Mouse (Mus musculus): ENCODE results near the gene Nol11. TPM values are rescaled to one million over a fixed set of nuclear protein-coding genes. Genes with fewer than 3 reads are reported as not detected.
"Not testable (repeated sequence)": the region's sequence is repeated elsewhere in the genome, so short reads cannot be mapped to it uniquely, and the experiment has no call there.

The Nol11 gene
- total and polyA plus RNA-seq, 3 experiments, result 62.1 to 172 (median 109) TPM

DNA sequence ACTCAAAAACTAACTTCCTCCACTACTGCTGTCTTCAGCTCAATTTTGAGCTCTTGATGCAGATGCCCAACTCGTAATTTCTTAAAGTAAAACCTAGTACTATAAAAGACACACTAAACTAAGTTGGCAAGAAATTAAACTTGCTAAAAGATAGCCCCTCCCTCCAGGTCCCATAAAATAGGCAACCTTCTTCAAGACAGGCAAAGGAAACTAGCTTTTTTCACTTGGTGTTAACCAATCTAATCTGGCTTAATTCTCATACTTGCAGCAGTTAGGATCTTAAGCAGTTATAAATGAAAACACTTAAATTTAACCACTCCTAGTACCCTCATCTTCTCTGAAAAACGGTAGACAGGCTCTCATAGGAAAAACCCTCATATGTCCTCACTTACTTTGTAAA is 59.5 kb downstream of the Nol11 start:
- H3K4me3 ChIP-seq (replicated peaks in 1 of 3; ENCODE audit: low read depth in 2 of 3, low read length in 2 of 3, poor library complexity in 1 of 3), result peak overlapping the region in 2 of 3 experiments; percentile 77 to 92
- TF ChIP-seq SMC3 (IDR thresholded peaks at IDR 0.05; ENCODE audit: low read depth, low read length) (no peak), CHD1 (IDR thresholded peaks at IDR 0.05; ENCODE audit: low read depth, low read length) (peak; percentile 51; the same call in 1 of the 2 replicates), MYC (IDR thresholded peaks at IDR 0.05; ENCODE audit: low read depth, low read length) (no peak), GABPA (IDR thresholded peaks at IDR 0.05; ENCODE audit: insufficient replicate concordance, low read depth, low read length) (no peak), JUND (conservative IDR thresholded peaks at IDR 0.05; ENCODE audit: low read depth, low read length) (no peak), SIN3A (IDR thresholded peaks at IDR 0.05; ENCODE audit: low read length) (0 out of 2 replicates have a peak, but pooled peaks have one; percentile 36)
- peaks cover 52% of the 10 kb centered on the region for H3K79me2 ChIP-seq (replicated peaks; ENCODE audit: control insufficient read depth, extremely low read depth, insufficient read depth, poor library complexity, severe bottlenecking)
- peaks cover 0 to 16% of the 10 kb centered on the region in 2 experiments for H3K36me3 ChIP-seq (replicated peaks in 1 of 2; ENCODE audit: control insufficient read depth in 1 of 2, insufficient read depth in 1 of 2, low read length in 1 of 2)
- in situ Hi-C loops (cut with MboI; ENCODE audit: low pct_ligation_motif_present, low pct_unique_long_range_greater_than_20kb, low sequenced_read_pairs), result no loop called here
- peaks cover 3 to 49% of the 10 kb centered on the region in 2 experiments for H3K4me1 ChIP-seq (ENCODE audit: control insufficient read depth in 1 of 2, insufficient read depth in 2 of 2)
- H3K9me3 ChIP-seq (replicated peaks; ENCODE audit: low read length), result no peaks in the 10 kb centered on the region
- DNase-seq (ENCODE audit: extremely low read depth), result no peak
- H3K9ac ChIP-seq (ENCODE audit: insufficient read depth, low read depth), result peak overlapping the region; percentile 98; the same call in 1 of the 2 replicates
- no peak overlapping the region for H3K27ac ChIP-seq (ENCODE audit: insufficient read depth, low read depth)
- dilution Hi-C loops (cut with MboI; ENCODE audit: extremely low pct_ligation_motif_present, extremely low pct_unique_long_range_greater_than_20kb, low sequenced_read_pairs), result no loop called here
- H3K27me3 ChIP-seq (replicated peaks), result no peaks in the 10 kb centered on the region
- peak overlapping the region; percentile 87; the same call in 1 of the 2 replicates for H3K4me2 ChIP-seq (ENCODE audit: insufficient read depth, low read depth, poor library complexity, severe bottlenecking)

DNA sequence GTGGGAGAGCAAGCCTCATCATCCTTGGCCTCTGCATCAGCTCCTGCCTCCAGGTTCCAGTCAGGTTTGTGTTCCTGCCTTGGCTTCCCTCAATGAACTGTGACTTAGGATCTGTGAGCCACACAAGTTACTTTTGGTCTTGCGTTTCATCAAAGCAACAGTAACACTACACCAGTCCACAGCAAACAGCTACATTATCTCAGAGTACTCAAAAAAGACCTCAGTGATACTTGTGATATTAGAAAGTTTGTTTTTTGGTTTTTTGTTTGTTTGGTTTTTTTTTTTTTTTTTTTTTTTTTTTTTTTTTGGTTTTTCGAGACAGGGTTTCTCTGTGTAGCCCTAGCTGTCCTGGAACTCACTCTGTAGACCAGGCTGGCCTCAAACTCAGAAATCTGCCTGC is 62.5 kb downstream of the Nol11 start:
- dilution Hi-C loops (cut with MboI; ENCODE audit: extremely low pct_ligation_motif_present, extremely low pct_unique_long_range_greater_than_20kb, low sequenced_read_pairs); H3K9ac ChIP-seq (ENCODE audit: insufficient read depth, low read depth); DNase-seq (ENCODE audit: extremely low read depth); H3K4me3 ChIP-seq (replicated peaks in 1 of 3; ENCODE audit: low read depth in 2 of 3, low read length in 2 of 3, poor library complexity in 1 of 3); H3K27ac ChIP-seq (ENCODE audit: insufficient read depth, low read depth); in situ Hi-C loops (cut with MboI; ENCODE audit: low pct_ligation_motif_present, low pct_unique_long_range_greater_than_20kb, low sequenced_read_pairs); H3K4me2 ChIP-seq (ENCODE audit: insufficient read depth, low read depth, poor library complexity, severe bottlenecking); H3K9me3 ChIP-seq (replicated peaks; ENCODE audit: low read length); H3K27me3 ChIP-seq (replicated peaks): not testable (repeated sequence)
- Histone ChIP-seq H3K4me1 (ENCODE audit: control insufficient read depth in 1 of 2, insufficient read depth in 2 of 2) (peaks cover 12 to 61% of the 10 kb centered on the region in 2 experiments), H3K36me3 (replicated peaks in 1 of 2; ENCODE audit: control insufficient read depth in 1 of 2, insufficient read depth in 1 of 2, low read length in 1 of 2) (peaks cover 0 to 30% of the 10 kb centered on the region in 2 experiments), H3K79me2 (replicated peaks; ENCODE audit: control insufficient read depth, extremely low read depth, insufficient read depth, poor library complexity, severe bottlenecking) (peaks cover 81% of the 10 kb centered on the region)

GRCm38 (mm10) chr11:107125011-107125410 is 64.2 kb downstream of the Nol11 start:
- H3K36me3 ChIP-seq (replicated peaks in 1 of 2; ENCODE audit: control insufficient read depth in 1 of 2, insufficient read depth in 1 of 2, low read length in 1 of 2), result peaks cover 0 to 35% of the 10 kb centered on the region in 2 experiments
- H3K79me2 ChIP-seq (replicated peaks; ENCODE audit: control insufficient read depth, extremely low read depth, insufficient read depth, poor library complexity, severe bottlenecking), result peaks cover 80% of the 10 kb centered on the region
- no peaks in the 10 kb centered on the region for H3K27me3 ChIP-seq (replicated peaks)
- no peak overlapping the region for H3K4me3 ChIP-seq (replicated peaks in 1 of 3; ENCODE audit: low read depth in 2 of 3, low read length in 2 of 3, poor library complexity in 1 of 3)
- H3K9me3 ChIP-seq (replicated peaks; ENCODE audit: low read length), result no peaks in the 10 kb centered on the region
- H3K4me1 ChIP-seq (ENCODE audit: control insufficient read depth in 1 of 2, insufficient read depth in 2 of 2), result peaks cover 12 to 65% of the 10 kb centered on the region in 2 experiments
- H3K9ac ChIP-seq (ENCODE audit: insufficient read depth, low read depth), result no peak overlapping the region; the same call in 1 of the 2 replicates
- dilution Hi-C loops (cut with MboI; ENCODE audit: extremely low pct_ligation_motif_present, extremely low pct_unique_long_range_greater_than_20kb, low sequenced_read_pairs) (no loop called here), in situ Hi-C loops (cut with MboI; ENCODE audit: low pct_ligation_motif_present, low pct_unique_long_range_greater_than_20kb, low sequenced_read_pairs) (no loop called here)
- DNase-seq (ENCODE audit: extremely low read depth), result no peak
- no peak overlapping the region for H3K4me2 ChIP-seq (ENCODE audit: insufficient read depth, low read depth, poor library complexity, severe bottlenecking)
- TF ChIP-seq ZNF384 (IDR thresholded peaks at IDR 0.05; ENCODE audit: low read depth, low read length) (peak; percentile 45), CHD1 (IDR thresholded peaks at IDR 0.05; ENCODE audit: low read depth, low read length) (no peak)
- no peak overlapping the region for H3K27ac ChIP-seq (ENCODE audit: insufficient read depth, low read depth)
